Mouse (Mus musculus) liver, embryonic 16.5 days (tissue): ENCODE measurements around the gene Dand5. TPM values are rescaled to one million over a fixed set of nuclear protein-coding genes. Genes with fewer than 3 reads are reported as not detected.

ENCODE experiments used
- ATAC-seq: fragments of 200-750 bp; cut with Nextera tagmentation; 2 replicates; pipeline ENCODE4 v1.8.0; 2017; ENCODE audit warnings: low read depth, mild to moderate bottlenecking, moderate number of reproducible peaks, moderate library complexity
- H3K27ac ChIP-seq: fragments of 300-500 bp; sonication (generic); 2 replicates; pipeline ENCODE4 v1.5.1; 2014; ENCODE audit warnings: mild to moderate bottlenecking, low read length
- H3K27me3 ChIP-seq: fragments of 300-500 bp; sonication (generic); 2 replicates; pipeline ENCODE4 v1.6.1; 2014; ENCODE audit warnings: low read depth, low read length, mixed read lengths; ENCODE audit not compliant: control insufficient read depth, insufficient read depth
- H3K36me3 ChIP-seq: fragments of 300-500 bp; sonication (generic); 2 replicates; pipeline ENCODE4 v1.6.1; 2014; ENCODE audit warnings: mild to moderate bottlenecking; ENCODE audit not compliant: control insufficient read depth, insufficient read depth
- H3K4me1 ChIP-seq: fragments of 300-500 bp; sonication (generic); 2 replicates; pipeline ENCODE4 v1.6.1; 2014; ENCODE audit warnings: low read depth, low read length, mixed read lengths; ENCODE audit not compliant: control insufficient read depth
- H3K4me2 ChIP-seq: fragments of 300-500 bp; sonication (generic); 2 replicates; pipeline ENCODE4 v1.6.1; 2014; ENCODE audit warnings: low read depth, low read length, mixed read lengths
- H3K4me3 ChIP-seq: fragments of 300-500 bp; sonication (generic); 2 replicates; pipeline ENCODE4 v1.5.1; 2014; ENCODE audit warnings: low read depth, mild to moderate bottlenecking, low read length
- H3K9ac ChIP-seq: fragments of 300-500 bp; sonication (generic); 2 replicates; pipeline ENCODE4 v1.6.1; 2014; ENCODE audit warnings: low read depth, low read length
- H3K9me3 ChIP-seq: fragments of 300-500 bp; sonication (generic); replicated peaks from 2 replicates; pipeline ENCODE4 v1.6.1; 2016; ENCODE audit warnings: low read length; ENCODE audit not compliant: control insufficient read depth
- WGBS: fragments of 180-500 bp; shearing (Covaris S2); extraction: QIAGEN DNeasy Blood & Tissue Kit; methylation state at CpG from one replicate; pipeline ENCODE4 v1.1.7; 2014; ENCODE audit not compliant: insufficient replicate concordance; 5-methylcytosine and 5-hydroxymethylcytosine counted together
- polyA plus RNA-seq: library from polyadenylated mRNA; unstranded; fragments of >200 nt; fragmentation: Nextera tagmentation; extraction: Ambion mirVana; gene quantifications from 2 replicates; pipeline ENCODE4 v1.2.1, GENCODE M21; 2015

The Dand5 gene
- polyA plus RNA-seq, 1 experiment from 2014 or later = 3.0 TPM

GRCm38 (mm10) chr8:84787523-84788302 lies 34.9 kb downstream of the Dand5 start:
- Histone ChIP-seq H3K27ac (no peak overlapping the region), H3K4me1 (no peaks in the 10 kb centered on the region; the same call in 1 of the 2 replicates), H3K27me3 (peaks cover 79% of the 10 kb centered on the region), H3K9ac (no peak overlapping the region), H3K9me3 (no peaks in the 10 kb centered on the region), H3K4me2 (no peak overlapping the region), H3K4me3 (no peak overlapping the region), H3K36me3 (no peaks in the 10 kb centered on the region)
- ATAC-seq = no peak
- WGBS = 36% methylated on average over 14 of the region's 14 CpGs

- Histone ChIP-seq H3K27me3 (peaks cover 87% of the 10 kb centered on the region), H3K4me2 (no peak overlapping the region), H3K27ac (no peak overlapping the region), H3K4me3 (no peak overlapping the region), H3K9me3 (no peaks in the 10 kb centered on the region), H3K9ac (no peak overlapping the region), H3K4me1 (no peaks in the 10 kb centered on the region; the same call in 1 of the 2 replicates), H3K36me3 (no peaks in the 10 kb centered on the region)
- WGBS = 19% methylated on average over 11 of the region's 11 CpGs
- no peak for ATAC-seq
Measured at GRCm38 (mm10) chr8:84786801-84787467, 35.7 kb downstream of the Dand5 start.

- WGBS = 9% methylated on average over 38 of the region's 38 CpGs
- H3K9ac ChIP-seq = no peak overlapping the region
- no peak overlapping the region for H3K4me3 ChIP-seq
- H3K4me1 ChIP-seq = no peaks in the 10 kb centered on the region; the same call in 1 of the 2 replicates
- no peak overlapping the region for H3K27ac ChIP-seq
- no peaks in the 10 kb centered on the region for H3K9me3 ChIP-seq
- H3K4me2 ChIP-seq = no peak overlapping the region
- no peak for ATAC-seq
- no peaks in the 10 kb centered on the region for H3K36me3 ChIP-seq
- H3K27me3 ChIP-seq = peaks cover 96% of the 10 kb centered on the region
Measured at GRCm38 (mm10) chr8:84785756-84786677, 36.6 kb downstream of the Dand5 start.

GRCm38 (mm10) chr8:84785506-84785755 lies 37.2 kb downstream of the Dand5 start:
- no peaks in the 10 kb centered on the region; the same call in 1 of the 2 replicates for H3K4me1 ChIP-seq
- 2% methylated on average over 11 of the region's 11 CpGs for WGBS
- no peak overlapping the region for H3K27ac ChIP-seq
- H3K4me3 ChIP-seq = no peak overlapping the region
- H3K27me3 ChIP-seq = peaks cover 99% of the 10 kb centered on the region
- H3K36me3 ChIP-seq = no peaks in the 10 kb centered on the region
- ATAC-seq = no peak
- H3K9me3 ChIP-seq = no peaks in the 10 kb centered on the region
- no peak overlapping the region for H3K4me2 ChIP-seq
- H3K9ac ChIP-seq = no peak overlapping the region

- no peak overlapping the region for H3K27ac ChIP-seq
- no peak overlapping the region for H3K4me2 ChIP-seq
- H3K9me3 ChIP-seq = no peaks in the 10 kb centered on the region
- no peak overlapping the region for H3K9ac ChIP-seq
- peaks cover 100% of the 10 kb centered on the region for H3K27me3 ChIP-seq
- WGBS = 3% methylated on average over 48 of the region's 48 CpGs
- no peaks in the 10 kb centered on the region; the same call in 1 of the 2 replicates for H3K4me1 ChIP-seq
- H3K36me3 ChIP-seq = no peaks in the 10 kb centered on the region
- H3K4me3 ChIP-seq = no peak overlapping the region
- no peak for ATAC-seq
Measured at GRCm38 (mm10) chr8:84784681-84785505, 37.7 kb downstream of the Dand5 start.

- H3K9ac ChIP-seq = no peak overlapping the region
- H3K4me3 ChIP-seq = no peak overlapping the region
- WGBS = 3% methylated on average over 33 of the region's 33 CpGs
- H3K9me3 ChIP-seq = no peaks in the 10 kb centered on the region
- no peak overlapping the region for H3K4me2 ChIP-seq
- no peaks in the 10 kb centered on the region; the same call in 1 of the 2 replicates for H3K4me1 ChIP-seq
- H3K36me3 ChIP-seq = no peaks in the 10 kb centered on the region
- no peak overlapping the region for H3K27ac ChIP-seq
- peaks cover 100% of the 10 kb centered on the region for H3K27me3 ChIP-seq
- no peak for ATAC-seq
Measured at GRCm38 (mm10) chr8:84783919-84784581, 38.6 kb downstream of the Dand5 start.

GRCm38 (mm10) chr8:84783198-84783918 lies 39.3 kb downstream of the Dand5 start:
- no peak overlapping the region for H3K9ac ChIP-seq
- no peaks in the 10 kb centered on the region for H3K9me3 ChIP-seq
- no peaks in the 10 kb centered on the region for H3K36me3 ChIP-seq
- no peak overlapping the region for H3K4me2 ChIP-seq
- no peak overlapping the region for H3K4me3 ChIP-seq
- no peak overlapping the region for H3K27ac ChIP-seq
- H3K4me1 ChIP-seq = no peaks in the 10 kb centered on the region; the same call in 1 of the 2 replicates
- ATAC-seq = no peak
- peaks cover 100% of the 10 kb centered on the region for H3K27me3 ChIP-seq
- WGBS = 9% methylated on average over 11 of the region's 11 CpGs
